Mouse (Mus musculus) urinary bladder, postnatal 25 days (tissue): Measurements from ENCODE around the gene Abcb9.
"Not testable (repeated sequence)": the region's sequence is repeated elsewhere in the genome, so short reads cannot be mapped to it uniquely, and the experiment has no call there.

Source experiments
- DNase-seq: peaks from one replicate; pipeline ENCODE4 v3.0.0; 2022; ENCODE audit warnings: low spot score

The Abcb9 gene

DNA sequence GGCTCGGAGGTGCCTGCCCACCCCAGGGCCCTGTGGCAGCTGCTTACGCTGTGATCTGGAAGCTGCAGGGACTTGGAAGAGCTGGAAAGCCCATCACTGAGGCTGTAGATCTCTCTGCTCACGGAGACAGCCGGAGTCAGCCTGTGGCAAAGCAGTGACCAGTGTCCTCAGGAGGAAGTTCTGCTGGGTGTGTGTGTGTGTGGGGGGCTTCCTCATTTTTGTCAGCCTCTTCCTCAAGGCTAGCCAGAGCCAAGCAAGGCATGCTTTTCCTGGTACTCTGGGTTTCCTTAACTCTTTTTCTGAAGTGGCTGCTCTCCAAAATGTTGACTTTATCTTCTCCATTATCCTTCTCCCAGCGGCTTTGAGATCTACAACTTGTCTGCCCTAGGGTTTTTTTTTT, 35.9 kb downstream of the Abcb9 start:
- no peak for DNase-seq

DNA sequence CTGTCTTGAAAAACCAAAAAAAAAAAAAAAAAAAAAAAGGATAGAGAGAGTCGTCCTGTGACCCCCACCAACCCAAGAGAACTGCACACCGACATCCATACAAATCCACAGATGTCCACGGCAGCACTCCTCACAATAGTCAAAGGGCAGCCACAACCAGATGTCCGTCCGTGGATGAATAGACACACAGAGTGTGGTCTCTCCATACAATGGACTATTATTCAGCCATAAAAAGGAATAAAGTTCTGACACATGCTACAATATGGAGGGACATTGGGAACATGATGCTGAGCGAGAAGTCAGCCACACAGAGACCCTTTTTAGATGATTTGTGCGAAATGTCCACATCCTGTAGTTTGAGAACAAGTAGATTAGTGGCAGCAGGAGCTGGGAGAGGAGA, 36.8 kb downstream of the Abcb9 start:
- no peak for DNase-seq

DNA sequence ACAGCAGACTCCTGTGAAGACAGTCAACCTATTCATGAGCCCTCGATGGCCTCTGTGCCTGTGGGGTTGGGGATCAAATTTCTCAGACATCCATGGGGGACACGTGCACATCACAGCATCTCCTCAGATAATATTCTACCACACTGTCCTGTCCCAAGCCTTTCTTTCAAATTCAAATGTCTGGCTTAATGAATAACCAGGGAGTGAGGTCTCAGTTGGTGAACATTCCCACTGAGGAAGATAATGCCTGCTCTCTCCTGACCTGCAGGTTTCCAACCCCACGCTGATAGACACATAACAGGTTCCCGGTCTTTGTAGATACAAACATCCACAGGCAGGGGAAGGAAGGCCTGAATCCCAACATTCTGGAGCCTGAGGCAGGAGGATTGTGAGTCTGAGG, 38.6 kb downstream of the Abcb9 start:
- no peak for DNase-seq

DNA sequence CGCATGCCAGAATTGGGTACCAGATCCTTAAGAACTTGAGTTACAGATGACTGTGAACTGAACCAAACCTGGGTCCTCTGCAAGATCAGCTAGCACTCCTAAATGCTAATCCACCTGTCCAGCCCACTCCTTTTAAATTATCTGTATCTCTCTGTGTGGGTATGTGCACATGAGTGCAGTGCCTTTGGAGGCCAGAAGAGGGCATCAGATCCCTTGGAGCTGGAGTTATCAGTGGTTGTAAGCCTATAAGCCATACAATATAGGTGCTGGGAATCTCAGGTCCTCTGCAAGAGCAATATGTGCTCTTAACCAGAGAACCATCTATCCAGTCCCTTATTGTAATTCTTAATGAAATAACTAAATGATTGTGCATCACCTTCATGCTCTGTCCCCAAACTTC, 39.4 kb downstream of the Abcb9 start:
- no peak for DNase-seq

DNA sequence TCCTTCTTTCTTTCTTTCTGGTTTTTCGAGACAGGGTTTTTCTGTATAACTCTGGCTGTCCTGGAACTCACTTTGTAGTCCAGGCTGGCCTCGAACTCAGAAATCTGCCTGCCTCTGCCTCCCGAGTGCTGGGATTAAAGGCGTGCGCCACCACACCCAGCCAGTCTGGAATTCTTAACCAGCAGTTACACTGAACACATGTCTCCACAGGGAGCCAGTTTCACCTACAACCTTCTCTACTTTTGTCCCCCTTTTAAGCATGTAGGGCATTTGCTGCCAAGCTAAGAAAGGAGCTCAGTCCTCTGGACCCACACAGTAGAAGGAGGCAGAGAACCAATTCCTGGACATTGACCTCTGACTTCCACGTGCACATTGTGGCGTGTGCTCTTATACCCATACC, 43.0 kb downstream of the Abcb9 start:
- DNase-seq: not testable (repeated sequence)

DNA sequence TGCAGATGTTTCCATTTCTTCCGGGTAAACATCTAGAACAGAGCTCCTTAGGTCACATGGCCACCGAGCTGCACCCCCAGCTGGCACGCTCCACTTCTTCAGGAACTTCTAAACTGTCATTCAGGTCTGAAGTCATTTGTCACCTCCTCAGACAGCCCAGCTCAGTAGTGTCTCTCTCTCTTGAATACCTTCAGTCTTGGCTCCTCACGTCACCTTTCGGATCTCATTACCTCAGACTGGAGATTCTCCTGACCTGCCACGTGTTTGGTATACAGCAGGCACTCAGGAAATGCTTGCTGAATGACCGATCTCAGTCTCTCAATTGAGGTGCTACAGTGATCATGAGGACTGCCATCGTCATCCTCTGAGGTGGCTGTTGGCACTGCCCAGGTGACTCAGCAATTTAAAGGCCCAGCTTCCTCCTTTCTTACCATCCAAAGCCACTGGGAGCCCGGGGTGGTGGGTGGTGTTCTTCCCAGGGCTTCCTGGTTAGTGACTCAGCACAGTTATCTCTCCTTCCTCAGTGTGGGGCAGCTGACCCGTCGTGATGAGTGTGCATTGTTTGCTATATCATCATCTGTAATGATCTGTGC, 43.6 kb downstream of the Abcb9 start:
- DNase-seq: no peak

DNA sequence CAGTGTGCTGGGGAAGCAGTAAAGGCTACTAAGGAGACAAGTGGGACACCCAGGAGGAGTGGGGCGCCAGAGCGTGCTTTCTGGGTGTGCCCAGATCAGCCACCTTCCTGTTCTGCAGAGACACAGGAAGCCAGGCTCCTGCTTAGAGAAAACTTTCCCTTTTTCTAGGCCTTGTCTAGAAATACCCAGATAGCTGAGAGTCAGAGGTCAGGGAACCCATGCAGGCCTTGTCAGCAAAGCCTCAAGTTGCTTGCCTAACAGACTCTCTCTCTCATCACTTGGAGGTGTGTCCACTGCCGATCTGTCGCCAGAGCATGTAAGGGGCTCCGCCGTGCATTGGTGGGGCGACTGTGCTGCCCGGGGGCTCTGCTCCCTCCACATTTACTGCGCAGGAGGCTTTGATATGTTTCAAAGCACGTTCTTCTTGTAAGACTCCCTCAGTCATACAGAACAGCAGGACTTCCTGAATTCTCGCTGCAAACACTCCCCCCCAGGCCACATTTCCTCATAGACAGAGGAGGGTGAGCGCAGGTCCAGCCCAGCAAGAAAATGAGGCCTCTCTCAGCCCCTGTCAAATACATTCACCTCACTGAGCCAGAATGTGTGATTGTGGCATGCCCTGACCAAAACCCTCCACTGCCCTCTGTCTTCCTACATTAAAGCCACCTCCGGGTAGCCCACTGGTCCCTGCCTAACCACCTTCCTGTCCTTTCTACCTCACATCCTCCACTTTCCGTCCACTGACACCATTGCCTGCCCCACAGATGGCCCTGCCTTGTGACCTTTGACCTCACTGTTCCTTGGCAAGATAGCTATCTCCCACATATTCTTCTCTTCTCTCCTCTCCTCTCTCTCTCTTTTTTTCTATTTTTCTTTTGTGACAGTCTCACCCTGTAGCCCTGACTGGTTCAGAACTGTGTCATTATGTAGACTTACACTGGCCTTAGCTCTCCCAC, 45.2 kb downstream of the Abcb9 start:
- DNase-seq: no peak

DNA sequence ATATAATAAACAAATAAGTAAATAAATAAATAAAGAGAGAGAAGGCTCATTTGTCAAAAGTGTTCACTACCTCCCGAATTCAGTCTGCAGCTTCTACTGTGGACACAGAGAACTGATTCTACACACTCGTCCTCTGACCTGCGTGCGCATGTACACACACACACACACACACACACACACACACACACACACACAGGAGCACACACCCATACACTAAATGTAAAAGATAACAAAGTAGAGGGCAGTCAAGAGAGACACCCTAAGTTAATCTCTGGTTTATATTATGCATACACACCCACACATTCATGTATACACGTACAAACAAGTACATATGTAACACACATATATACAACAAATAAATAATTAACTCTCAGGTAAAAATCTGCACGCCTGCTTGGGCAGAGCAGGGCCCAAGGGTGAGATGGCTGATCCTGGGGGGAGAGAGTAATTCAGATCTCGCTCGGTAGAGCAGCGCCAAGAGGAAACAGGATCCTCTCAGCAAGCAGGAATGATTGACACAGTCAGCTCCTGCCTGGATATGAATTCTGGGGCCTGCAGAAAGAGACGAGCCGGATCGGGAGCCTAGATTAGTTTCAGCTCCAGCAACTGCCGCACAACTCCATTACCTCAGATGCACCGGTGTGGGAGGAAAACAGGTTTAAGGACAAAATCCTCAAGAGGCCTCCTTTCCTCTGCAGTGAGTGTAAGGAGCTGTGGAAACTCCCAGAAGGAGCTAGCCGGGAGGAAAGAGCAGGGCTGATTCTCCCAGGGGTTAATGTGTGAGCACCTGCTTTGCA, 46.2 kb downstream of the Abcb9 start:
- DNase-seq: no peak

DNA sequence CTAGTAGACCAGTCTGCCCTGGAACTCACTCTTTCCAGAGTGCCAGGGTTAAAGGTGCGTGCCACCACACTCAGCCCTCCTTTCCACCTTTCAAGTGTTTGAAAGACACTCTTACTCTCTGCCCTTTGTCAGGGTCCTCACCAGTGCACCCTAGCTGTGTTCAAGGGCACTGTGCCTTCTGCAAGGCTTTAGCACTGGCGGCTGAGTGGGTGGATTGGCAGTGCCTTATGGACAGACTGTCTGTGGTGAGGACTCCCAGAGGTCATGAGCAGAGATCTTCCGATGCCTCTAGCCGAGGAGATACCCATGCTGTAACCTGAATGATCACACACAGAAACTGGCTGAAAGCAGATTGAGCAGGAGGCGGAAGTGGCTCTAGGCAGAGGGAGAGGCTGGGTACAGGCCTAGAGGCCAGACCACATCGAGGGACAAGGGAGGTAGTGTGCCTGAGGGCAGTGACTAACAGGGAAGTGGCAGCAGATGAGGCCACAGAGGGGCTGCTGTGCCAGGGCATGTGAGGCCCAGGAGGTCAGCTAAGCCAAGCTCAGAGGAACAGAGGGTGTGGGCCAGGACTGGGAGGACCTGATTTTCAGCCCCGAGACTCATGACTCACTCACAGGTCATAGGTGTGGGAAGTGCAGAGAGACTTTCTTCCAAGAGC, 48.7 kb downstream of the Abcb9 start:
- DNase-seq: peak; percentile 49

DNA sequence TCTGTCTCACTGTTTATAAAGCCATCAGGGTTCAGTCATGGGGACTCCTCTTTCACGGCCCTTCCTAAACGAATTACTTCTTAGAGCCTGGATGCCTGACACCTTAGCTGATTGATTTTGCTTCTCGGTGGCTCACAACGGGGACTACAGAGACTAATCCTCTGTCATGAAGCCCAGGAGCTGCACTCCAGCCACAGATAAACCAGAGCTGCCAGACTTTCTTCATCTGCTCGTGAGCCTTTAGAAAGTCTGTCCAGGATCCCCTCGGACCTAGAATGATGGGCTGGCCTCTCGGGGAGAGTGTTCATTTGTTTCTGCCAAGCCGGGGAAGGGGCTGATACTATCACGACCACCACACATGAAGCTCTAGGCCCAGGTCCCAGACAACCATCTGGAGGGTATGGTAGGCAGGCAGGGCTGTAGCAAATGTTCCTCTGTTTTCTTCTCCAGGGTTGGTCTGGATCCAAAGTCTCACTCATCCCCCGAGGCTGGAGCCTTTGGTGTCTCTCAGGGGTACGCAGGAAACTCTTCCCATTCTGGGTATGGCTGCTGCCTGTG, 50.1 kb downstream of the Abcb9 start:
- no peak for DNase-seq

DNA sequence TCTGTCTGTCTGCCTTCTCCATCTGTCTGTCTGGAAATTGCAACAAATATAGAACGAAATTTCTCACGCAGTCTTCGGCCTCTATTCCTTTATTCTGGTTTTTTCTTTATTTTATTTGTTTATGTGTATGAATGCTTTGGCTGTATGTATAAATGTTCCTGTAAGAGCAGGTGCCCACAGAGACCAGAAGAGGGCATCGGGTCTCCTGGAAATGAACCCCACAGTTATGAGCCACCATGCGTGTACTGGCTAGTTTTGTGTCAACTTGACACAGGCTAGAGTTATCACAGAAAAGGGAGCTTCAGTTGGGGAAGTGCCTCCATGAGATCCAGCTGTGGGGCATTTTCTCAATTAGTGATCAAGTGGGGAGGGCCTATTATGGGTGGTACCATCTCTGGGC, 51.6 kb downstream of the Abcb9 start:
- no peak for DNase-seq

DNA sequence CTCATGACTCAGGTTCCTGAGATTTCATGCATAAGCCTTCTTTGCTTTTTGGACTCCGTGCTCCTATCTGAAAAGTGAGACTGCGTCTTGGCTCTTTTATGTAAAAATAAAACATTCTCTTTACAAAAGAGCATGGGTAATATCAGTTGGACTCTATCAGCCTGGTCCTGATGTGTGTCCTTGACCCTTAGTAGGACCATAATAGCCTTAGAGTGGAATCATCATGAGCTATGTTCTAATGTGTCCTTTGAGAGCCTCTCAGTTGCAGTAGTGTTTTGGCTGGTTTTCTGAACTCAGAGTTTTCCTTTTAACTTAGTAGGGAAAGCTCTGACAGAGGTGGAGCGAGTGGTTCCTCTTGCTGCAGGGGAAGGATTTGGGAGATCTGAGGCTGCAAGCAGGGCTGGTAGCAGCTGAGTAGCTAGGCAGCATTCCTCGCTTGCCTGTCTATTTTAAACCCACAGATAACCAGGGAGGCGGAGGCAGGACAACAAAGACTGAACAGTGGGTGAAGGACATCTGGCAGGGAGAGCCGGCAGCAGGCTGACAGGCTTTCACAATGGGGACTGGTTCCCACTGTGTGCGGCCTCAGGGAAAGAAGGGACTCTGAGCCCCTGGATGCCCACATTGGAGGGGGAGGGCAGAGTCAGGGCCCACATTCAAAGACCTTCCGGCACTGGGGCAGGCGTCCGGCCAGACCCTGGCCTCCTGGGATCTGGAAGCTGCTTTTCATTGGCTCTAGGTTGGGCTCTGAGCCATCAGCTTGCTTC, 52.2 kb downstream of the Abcb9 start:
- no peak for DNase-seq

DNA sequence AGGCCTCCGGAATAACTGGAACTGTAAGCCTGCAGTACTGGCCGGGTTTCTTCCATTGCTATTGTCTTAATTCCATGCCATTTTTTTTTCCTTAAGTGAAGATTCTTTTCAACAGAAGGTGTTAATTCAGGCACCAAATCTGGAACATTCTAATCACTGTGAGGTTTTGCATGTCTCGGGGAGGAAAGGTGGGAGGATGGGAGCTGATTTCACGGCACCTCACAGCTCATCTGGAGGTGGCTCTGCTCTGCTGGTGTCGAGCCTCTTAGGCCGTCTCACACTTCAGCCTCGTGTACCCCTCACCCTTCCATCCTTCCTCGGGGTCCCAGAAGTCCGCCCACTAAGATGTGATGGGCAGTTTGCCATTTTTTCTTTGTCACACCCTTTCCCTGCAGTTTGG, 54.5 kb downstream of the Abcb9 start:
- DNase-seq: no peak

DNA sequence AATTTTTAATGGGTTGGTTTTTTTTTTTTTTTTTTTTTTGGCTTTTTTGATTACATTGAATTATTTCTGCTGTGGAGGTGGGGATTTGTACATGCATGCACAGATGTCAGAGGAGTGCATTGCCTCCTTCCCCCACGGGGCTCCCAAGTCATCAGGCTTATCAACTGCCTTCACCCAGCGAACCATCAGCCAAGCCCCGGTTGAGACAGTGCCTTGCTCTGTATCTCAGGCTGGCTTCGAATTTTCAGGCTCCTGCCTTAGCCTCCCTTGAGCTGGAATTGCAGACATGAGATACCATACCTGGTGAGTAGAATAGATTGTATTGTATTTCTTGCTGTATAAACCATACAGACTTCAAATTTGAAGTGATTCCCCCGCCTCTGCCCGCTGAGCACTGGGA, 56.0 kb downstream of the Abcb9 start:
- no peak for DNase-seq

DNA sequence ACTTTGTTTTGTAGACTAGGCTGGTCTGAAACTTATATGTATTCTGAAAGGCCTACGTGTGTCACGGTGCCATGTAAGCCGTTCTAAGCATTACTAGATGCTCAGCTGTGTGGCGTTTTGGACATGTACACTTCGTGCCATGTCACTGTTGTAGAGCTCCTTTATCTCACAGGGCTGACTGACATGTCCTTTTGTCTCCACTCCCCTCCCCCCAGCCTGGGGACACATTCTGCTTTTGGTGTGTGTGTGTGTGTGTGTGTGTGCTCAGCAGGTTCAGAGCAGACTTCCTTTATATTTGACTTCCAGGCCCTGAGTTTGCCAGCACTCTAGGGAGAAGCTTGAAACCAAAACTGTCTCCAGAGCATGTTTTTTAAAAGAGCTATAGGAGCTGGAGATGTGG, 58.8 kb downstream of the Abcb9 start:
- DNase-seq: no peak

DNA sequence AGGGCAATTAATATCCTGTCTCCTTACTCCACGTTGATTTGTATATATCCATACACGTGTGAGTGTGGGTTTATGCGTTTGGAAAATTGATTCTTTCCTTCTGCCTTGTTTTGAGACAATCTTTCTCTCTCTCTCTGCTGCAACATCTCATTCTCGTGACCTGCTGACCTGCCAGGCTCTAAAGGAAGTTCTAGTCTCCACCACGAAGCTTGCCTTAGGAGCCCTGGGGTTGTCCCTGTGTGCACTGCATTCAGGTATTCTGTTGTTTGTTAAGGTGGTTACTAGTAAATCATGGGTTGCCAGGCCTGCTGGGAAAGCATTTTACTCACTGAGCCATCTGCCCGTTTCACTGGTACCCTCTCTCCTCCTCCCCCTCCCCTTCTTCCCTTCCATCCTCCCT, 59.3 kb downstream of the Abcb9 start:
- DNase-seq: no peak

DNA sequence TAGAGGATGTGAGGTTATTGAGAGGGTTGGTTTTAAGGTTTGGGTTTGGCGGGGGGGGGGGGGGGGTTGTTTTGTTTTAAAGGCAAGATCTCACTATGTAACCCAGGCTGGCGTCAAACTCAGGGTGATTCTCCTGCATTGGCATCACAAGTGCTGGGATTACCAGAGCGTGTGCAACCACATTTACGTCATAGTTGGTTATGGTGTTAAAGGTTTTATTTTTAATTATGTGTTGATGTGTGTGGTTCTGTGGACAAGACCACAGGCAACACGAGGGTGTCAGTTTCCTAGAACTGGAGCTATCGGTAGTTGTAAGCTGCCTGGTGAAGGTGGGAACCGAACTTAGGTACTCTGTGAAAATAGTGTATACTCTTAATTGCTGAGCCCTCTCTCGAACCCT, 59.8 kb downstream of the Abcb9 start:
- DNase-seq: no peak

DNA sequence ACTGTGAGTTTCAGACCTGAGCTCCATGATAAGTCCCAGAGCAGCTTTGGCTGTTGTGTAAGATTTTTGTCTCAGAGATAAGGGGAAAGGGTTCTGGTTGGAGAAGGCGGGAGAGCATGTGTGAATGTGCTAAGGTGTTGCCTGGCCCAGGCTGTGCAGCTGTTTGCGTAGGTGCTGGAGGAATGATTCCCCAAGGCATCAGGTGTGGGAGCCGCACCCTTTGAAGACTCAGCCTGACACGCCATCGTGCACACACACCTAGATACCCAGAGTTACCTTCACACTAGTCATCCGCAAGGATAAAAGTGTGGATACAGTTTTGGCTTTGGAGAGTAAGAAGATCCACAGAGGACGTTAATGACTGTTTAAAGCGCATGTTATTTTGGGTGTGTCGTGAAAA, 60.2 kb downstream of the Abcb9 start:
- no peak for DNase-seq

DNA sequence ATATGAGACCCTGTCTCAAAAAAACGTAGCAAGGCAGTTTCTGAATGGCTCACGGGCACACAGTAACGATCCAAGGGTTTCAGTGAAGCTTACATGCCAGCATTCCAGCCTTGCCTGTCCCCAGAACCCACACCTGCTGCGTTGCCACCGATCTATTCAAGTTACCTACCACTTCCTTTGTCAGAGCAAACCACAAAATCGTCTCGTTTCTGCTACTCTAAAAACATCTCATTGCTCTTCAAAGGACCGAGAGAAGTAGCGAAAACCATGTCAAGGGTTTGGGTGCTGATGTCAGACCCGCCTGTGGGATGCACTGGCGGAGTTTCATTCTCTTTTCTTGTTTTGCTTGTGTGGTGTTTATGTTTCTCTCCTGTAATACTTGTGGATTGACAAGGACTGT, 61.1 kb downstream of the Abcb9 start:
- DNase-seq: no peak

DNA sequence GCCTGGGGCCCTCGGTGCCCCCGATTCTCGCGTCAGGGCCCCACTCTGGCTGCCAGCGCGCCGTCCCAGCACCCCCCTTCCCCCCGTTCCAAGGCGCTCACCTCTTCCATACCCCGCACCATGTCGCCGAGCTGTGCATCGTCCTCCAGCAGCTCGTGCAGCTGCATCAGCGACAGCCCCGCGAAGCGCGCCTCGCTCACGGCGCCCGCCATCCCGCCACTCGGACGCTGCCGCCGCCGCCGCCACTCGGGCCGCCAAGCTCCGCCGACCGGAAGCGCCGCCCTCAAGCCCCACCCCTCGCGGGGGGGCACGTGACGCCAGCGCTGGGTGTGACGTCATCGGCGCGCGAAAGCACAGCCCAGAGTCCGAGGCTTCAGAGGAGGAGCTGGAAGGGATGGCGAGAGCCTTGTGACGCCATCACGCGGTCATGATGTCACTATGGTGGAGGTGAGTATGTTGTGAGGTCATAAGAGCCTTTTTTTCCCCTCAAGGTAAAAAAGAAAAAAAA, 63.5 kb downstream of the Abcb9 start, which contains the start of gene Vps37b:
TSS of gene Vps37b (minus strand) at position 270 of the 508 bp plus-strand sequence.
- DNase-seq: peak; percentile 94
